Mouse (Mus musculus): ENCODE measurements at regions not wholly inside any gene's neighbourhood (a gene's known extent, or its start where the extent isn't known, plus 50 kb on each side); places are given as distances from the start of the nearest gene placed in this dataset.

DNA sequence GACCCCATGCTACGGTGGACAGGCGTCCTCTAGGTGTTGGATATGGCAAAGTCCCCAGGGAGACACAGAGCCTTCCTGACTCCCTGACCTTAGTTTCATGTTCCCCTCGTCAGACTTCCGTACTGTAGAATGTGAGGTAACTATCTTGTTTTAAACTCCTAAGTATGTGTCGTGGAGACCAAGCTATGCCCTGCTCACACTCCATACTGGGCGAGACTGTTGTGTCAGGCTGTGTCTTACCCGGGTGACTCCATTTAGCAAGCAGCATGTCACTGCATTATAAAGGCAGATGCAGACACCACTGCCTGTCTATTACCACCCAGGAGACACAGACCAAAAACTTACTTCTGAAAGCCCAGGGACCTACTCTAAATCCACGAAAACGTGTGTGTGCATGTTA, 260.4 kb upstream of the Gm5148 start:
- H3K9ac ChIP-seq, result no peak overlapping the region
- WGBS, result 86% methylated on average over 9 of the region's 9 CpGs
- H3K36me3 ChIP-seq (replicated peaks), result no peaks in the 10 kb centered on the region
- H3K4me3 ChIP-seq (replicated peaks), result no peak overlapping the region
- ATAC-seq (ENCODE audit: low FRiP score), result no peak
- no peaks in the 10 kb centered on the region for H3K9me3 ChIP-seq
- H3K27ac ChIP-seq, result no peak overlapping the region
- H3K27me3 ChIP-seq, result no peaks in the 10 kb centered on the region
- H3K4me1 ChIP-seq, result no peaks in the 10 kb centered on the region
- no peak overlapping the region for H3K4me2 ChIP-seq

DNA sequence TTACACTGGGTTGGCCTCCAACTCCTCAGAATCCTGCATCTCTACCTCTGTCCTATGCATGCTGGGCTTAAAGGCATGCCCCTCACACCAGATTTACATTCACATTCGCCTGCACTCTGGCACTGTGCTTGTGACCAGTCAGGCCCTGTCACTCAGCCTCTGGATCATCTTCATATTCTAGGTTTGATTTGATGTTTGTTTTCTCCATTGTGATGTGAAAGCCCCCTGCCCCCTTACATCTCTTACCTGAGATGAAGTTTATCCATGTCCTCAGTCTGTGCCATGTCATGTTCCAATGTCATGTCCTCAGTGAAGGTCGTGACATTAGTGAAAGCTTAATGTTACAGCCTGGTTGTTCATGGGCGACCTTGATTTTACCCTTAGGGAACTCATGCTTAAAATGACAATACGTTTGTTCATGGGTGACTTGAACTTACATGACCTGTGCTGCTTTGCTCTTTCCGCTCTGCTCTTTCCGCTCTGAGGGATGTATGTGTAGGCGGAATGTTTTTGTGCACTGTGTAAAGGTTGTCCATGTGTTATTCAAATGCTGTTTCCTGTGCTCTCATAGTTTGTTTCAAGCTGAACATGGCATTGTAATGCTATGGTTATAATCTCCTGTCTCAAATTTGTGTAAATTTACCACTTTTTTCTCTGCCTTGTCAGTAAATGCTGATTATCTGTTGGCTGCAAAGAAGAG, 257.3 kb upstream of the Gm5148 start:
- Histone ChIP-seq H3K4me1 (peaks cover 6% of the 10 kb centered on the region; the same call in 1 of the 2 replicates), H3K27ac (no peak overlapping the region), H3K9ac (no peak overlapping the region), H3K4me3 (replicated peaks) (no peak overlapping the region), H3K4me2 (no peak overlapping the region), H3K36me3 (replicated peaks) (no peaks in the 10 kb centered on the region), H3K27me3 (peaks cover 3% of the 10 kb centered on the region; the same call in 1 of the 2 replicates), H3K9me3 (no peaks in the 10 kb centered on the region)
- no peak for ATAC-seq (ENCODE audit: low FRiP score)
- 63% methylated on average over 7 of the region's 7 CpGs for WGBS

DNA sequence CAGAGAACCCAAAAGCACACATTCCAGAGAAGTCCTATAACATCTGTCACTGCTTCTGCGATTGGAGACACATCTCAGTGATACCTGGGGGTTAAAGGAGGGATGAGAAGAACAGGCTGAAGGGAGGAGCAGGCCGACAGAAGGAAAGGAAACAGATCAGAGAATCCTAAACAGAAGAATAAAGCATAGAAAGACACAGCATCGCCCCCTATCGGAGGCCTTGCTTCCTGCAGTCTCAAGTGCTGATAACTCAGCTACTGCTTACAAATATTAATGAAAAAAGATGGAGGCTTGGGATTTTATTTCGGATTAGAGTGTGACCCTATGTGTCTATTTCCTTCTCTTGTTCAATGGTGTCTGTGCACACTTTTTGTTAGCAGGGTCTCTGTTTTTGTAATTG, 255.6 kb upstream of the Gm5148 start:
- H3K9me3 ChIP-seq, result no peaks in the 10 kb centered on the region
- peaks cover 18% of the 10 kb centered on the region; the same call in 1 of the 2 replicates for H3K4me1 ChIP-seq
- H3K27me3 ChIP-seq, result peaks cover 3% of the 10 kb centered on the region; the same call in 1 of the 2 replicates
- no peak overlapping the region for H3K4me2 ChIP-seq
- ATAC-seq (ENCODE audit: low FRiP score), result no peak
- H3K36me3 ChIP-seq (replicated peaks), result no peaks in the 10 kb centered on the region
- no peak overlapping the region for H3K27ac ChIP-seq
- H3K9ac ChIP-seq, result no peak overlapping the region
- WGBS, result 56% methylated on average over 5 of the region's 5 CpGs
- no peak overlapping the region for H3K4me3 ChIP-seq (replicated peaks)

DNA sequence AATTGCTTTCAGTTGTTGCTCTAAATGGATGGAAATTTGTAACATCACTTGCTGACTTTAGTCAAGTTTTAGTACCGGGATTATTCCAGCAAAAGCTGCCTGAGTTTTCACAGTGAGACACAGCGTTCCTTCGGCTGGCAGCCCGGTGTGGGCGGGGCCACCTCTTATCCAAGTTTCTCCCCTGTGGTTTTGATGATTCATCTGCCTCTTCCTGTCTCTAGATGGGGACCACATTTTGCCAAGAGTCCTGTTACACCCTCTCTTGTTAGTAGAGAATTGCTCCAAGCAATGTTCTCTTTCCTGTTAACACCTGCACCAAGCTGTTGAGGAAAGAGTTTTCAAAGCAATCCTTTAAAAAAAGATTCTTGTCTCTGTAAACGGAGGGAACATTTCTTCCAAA, 254.2 kb upstream of the Gm5148 start:
- ATAC-seq (ENCODE audit: low FRiP score), result no peak
- Histone ChIP-seq H3K4me1 (peaks cover 18% of the 10 kb centered on the region; the same call in 1 of the 2 replicates), H3K9me3 (no peaks in the 10 kb centered on the region), H3K36me3 (replicated peaks) (no peaks in the 10 kb centered on the region), H3K4me3 (replicated peaks) (no peak overlapping the region), H3K9ac (no peak overlapping the region), H3K27me3 (peaks cover 3% of the 10 kb centered on the region; the same call in 1 of the 2 replicates), H3K4me2 (no peak overlapping the region), H3K27ac (no peak overlapping the region)
- 43% methylated on average over 6 of the region's 6 CpGs for WGBS

DNA sequence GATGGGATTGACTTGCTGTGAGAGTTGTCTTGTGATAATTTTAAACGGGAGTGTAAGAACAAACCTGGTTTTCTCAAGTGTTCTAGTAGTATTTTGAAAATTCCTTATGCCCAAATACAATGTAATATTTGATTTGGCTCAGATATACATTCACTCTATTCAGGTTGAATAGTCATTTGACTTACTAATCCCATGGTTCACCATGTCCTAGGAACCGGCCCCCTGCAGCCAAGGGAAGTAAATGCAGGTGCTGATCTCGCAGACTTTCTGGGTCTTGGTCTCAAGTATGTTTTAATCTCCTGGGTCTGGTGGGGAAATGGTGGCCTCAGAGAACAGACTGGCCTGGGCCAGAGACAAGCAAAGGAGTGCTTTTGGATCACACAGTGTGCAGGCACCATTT, 253.2 kb upstream of the Gm5148 start:
- no peak overlapping the region for H3K4me2 ChIP-seq
- no peaks in the 10 kb centered on the region for H3K36me3 ChIP-seq (replicated peaks)
- H3K4me3 ChIP-seq (replicated peaks), result no peak overlapping the region
- WGBS, result 47% methylated on average over 3 of the region's 3 CpGs
- H3K9me3 ChIP-seq, result no peaks in the 10 kb centered on the region
- no peak overlapping the region for H3K9ac ChIP-seq
- ATAC-seq (ENCODE audit: low FRiP score), result no peak
- peaks cover 18% of the 10 kb centered on the region; the same call in 1 of the 2 replicates for H3K4me1 ChIP-seq
- H3K27ac ChIP-seq, result no peak overlapping the region
- H3K27me3 ChIP-seq, result peaks cover 3% of the 10 kb centered on the region; the same call in 1 of the 2 replicates

DNA sequence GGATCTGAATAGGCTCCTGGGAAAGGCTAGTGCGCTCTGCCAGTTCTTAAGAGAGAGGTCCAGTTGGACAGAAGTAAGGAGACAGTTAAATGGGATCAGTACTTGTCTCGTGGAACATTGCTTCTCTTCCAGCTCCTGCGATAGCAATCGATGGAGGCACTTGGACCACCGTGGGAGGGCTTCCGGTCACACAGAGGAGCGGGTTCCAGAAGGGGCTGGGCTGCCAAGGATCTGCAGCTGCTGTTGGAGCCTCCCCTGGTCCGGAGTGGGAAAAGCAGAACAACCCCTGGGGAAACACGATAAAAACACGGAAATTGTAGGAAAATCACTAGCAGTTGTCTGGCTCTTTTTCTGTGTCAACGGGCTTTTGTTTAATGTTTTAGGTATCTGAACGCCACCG, 252.3 kb upstream of the Gm5148 start:
- Histone ChIP-seq H3K4me2 (peak overlapping the region; percentile 42), H3K27me3 (peaks cover 3% of the 10 kb centered on the region; the same call in 1 of the 2 replicates), H3K9ac (no peak overlapping the region), H3K4me3 (replicated peaks) (peak overlapping the region; percentile 17; the same call in 1 of the 2 replicates), H3K9me3 (no peaks in the 10 kb centered on the region), H3K4me1 (peaks cover 18% of the 10 kb centered on the region; the same call in 1 of the 2 replicates), H3K36me3 (replicated peaks) (no peaks in the 10 kb centered on the region), H3K27ac (no peak overlapping the region)
- WGBS, result 25% methylated on average over 13 of the region's 13 CpGs
- no peak for ATAC-seq (ENCODE audit: low FRiP score)

DNA sequence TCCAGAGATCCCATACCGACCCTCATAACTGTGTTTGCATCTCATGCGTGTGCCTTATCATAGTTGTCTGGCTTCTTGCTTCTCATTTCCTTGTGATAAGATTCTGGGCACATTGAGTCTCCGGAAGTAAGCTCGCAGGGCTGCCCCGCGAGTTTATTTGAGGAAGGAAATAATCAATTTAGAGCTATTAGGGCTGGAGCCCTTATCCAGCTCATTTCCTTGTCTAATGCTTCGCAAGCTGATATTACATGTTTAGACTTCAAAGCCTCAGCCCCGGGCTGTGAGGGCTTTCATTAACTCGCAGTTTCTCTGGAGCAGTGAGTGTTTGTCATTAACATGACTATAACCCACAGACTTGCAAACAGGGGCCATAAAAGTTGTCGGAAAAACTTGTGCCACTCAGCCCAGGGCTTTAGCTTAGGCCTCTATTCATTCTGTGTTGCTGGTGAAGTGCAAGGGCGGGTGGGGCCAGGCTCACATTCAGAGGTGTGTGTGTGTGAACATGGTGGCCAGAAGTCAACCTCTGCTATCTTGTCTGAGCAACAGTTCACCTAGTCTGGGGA, 251.0 kb upstream of the Gm5148 start:
- WGBS, result 29% methylated on average over 11 of the region's 11 CpGs
- no peak for ATAC-seq (ENCODE audit: low FRiP score)
- no peak overlapping the region for H3K9ac ChIP-seq
- H3K27me3 ChIP-seq, result peaks cover 3% of the 10 kb centered on the region; the same call in 1 of the 2 replicates
- H3K4me1 ChIP-seq, result peaks cover 18% of the 10 kb centered on the region; the same call in 1 of the 2 replicates
- no peak overlapping the region for H3K4me3 ChIP-seq (replicated peaks)
- no peaks in the 10 kb centered on the region for H3K9me3 ChIP-seq
- H3K4me2 ChIP-seq, result no peak overlapping the region
- no peaks in the 10 kb centered on the region for H3K36me3 ChIP-seq (replicated peaks)
- no peak overlapping the region for H3K27ac ChIP-seq

DNA sequence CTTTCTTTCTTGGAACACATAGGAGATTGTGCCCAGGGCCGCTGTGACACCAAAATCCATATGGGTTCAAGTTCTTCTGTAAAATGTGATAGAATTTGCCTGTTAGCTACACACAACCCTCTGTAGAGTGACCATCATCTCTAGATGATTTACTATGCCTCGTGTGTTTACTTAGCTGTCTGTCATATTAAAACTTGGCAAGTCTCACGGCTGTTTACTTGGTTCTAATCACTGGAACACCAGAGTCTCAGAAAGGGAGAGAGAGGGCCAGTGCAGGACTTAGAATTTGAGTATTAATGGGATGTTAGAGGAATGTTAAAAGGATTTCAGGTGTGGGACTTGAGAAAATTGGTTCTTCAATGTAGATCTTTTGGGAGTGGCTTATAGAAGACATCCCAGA, 248.6 kb upstream of the Gm5148 start:
- H3K4me2 ChIP-seq, result no peak overlapping the region
- peaks cover 3% of the 10 kb centered on the region; the same call in 1 of the 2 replicates for H3K27me3 ChIP-seq
- H3K36me3 ChIP-seq (replicated peaks), result no peaks in the 10 kb centered on the region
- H3K4me3 ChIP-seq (replicated peaks), result no peak overlapping the region
- ATAC-seq (ENCODE audit: low FRiP score), result no peak
- 86% methylated on average over 3 of the region's 3 CpGs for WGBS
- no peaks in the 10 kb centered on the region for H3K9me3 ChIP-seq
- H3K9ac ChIP-seq, result no peak overlapping the region
- peaks cover 18% of the 10 kb centered on the region; the same call in 1 of the 2 replicates for H3K4me1 ChIP-seq
- no peak overlapping the region for H3K27ac ChIP-seq

DNA sequence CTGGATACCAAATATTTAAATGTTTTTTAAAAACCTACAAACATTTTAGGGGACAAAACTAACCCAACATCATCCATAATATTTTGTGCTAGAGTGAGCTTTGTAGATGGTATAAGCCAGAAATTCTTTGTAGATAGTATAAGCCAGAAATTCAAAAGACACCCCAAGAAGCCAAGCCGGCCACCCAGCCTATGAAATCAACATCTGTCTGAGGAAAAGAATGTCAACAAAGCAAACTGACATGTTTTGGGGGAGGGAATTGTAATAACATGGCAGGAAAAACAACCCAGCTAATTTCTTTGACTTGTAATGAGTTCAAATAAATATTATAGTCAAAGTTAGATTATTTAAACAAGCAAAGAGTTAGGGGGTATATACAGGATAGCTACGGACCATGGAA, 246.9 kb upstream of the Gm5148 start:
- Histone ChIP-seq H3K4me3 (replicated peaks) (no peak overlapping the region), H3K27ac (no peak overlapping the region), H3K36me3 (replicated peaks) (no peaks in the 10 kb centered on the region), H3K9ac (no peak overlapping the region), H3K9me3 (no peaks in the 10 kb centered on the region), H3K4me1 (peaks cover 8% of the 10 kb centered on the region; the same call in 1 of the 2 replicates), H3K27me3 (no peaks in the 10 kb centered on the region), H3K4me2 (no peak overlapping the region)
- no peak for ATAC-seq (ENCODE audit: low FRiP score)
- WGBS, result 78% methylated on average over 2 of the region's 2 CpGs

DNA sequence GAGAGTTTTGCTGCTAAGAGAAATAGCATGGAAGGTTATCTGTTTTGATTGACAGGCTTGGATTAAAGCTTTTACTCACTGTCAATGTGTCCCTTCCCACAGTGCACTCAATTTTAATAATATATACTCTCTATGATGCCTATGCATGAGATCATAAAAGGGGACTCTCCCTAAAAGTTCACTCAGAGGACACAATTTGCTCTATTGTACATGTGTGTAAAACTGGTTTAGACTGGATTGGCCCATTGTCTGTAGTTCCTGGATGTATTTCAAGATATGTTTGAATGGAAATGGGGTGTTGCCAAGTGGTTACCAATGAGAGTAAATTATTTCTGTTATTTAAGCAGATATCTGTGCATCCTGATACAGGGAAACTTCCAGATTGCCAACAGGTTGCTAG, 244.4 kb upstream of the Gm5148 start:
- no peak for ATAC-seq (ENCODE audit: low FRiP score)
- Histone ChIP-seq H3K4me1 (no peaks in the 10 kb centered on the region), H3K9ac (no peak overlapping the region), H3K4me2 (no peak overlapping the region), H3K36me3 (replicated peaks) (no peaks in the 10 kb centered on the region), H3K27me3 (no peaks in the 10 kb centered on the region), H3K27ac (no peak overlapping the region), H3K4me3 (replicated peaks) (no peak overlapping the region), H3K9me3 (no peaks in the 10 kb centered on the region)

DNA sequence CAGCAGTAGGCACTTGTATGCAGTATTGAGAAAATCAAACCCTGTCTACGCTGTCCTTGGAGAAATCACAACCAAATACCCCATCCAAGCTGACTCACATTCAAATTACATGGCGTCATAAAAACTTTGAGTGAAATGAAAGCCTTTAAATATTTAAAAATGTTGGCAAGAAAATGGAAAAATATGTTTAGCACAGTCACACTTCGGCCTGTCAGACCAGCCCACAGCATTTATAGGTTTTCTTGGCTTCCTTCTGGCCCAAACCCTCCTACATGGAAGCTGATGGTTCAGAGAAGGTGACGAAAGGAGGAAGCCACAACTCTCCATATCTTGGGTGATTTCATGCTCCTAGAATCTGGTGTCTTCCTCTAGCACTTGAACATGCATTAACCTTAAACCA, 240.9 kb upstream of the Gm5148 start:
- Histone ChIP-seq H3K9ac (no peak overlapping the region), H3K9me3 (no peaks in the 10 kb centered on the region), H3K36me3 (replicated peaks) (no peaks in the 10 kb centered on the region), H3K4me1 (no peaks in the 10 kb centered on the region), H3K27me3 (no peaks in the 10 kb centered on the region), H3K4me2 (no peak overlapping the region), H3K27ac (no peak overlapping the region), H3K4me3 (replicated peaks) (no peak overlapping the region)
- no peak for ATAC-seq (ENCODE audit: low FRiP score)
- 93% methylated on average over 4 of the region's 4 CpGs for WGBS

DNA sequence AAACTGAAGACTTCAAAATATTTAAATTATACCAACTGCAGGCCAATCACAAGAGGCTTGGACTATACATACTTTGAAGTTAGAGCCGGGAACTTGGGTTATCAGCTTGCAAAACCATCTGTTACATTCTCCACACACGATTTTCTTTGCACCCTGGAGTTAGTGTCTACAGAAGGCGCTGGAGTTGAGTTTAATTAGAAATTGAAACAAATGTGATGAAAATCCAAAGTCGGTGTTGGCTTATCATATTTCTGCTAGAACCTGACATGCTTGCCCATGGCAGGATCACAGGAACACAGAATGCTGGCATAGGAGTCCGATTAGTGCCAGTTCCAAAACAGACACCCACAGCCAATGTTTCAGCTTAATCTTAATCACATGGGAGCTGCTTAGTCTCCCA, 239.8 kb upstream of the Gm5148 start:
- no peak overlapping the region for H3K9ac ChIP-seq
- 88% methylated on average over 5 of the region's 5 CpGs for WGBS
- H3K9me3 ChIP-seq, result no peaks in the 10 kb centered on the region
- ATAC-seq (ENCODE audit: low FRiP score), result no peak
- H3K4me1 ChIP-seq, result no peaks in the 10 kb centered on the region
- H3K36me3 ChIP-seq (replicated peaks), result no peaks in the 10 kb centered on the region
- H3K27ac ChIP-seq, result no peak overlapping the region
- no peak overlapping the region for H3K4me3 ChIP-seq (replicated peaks)
- no peak overlapping the region for H3K4me2 ChIP-seq
- no peaks in the 10 kb centered on the region for H3K27me3 ChIP-seq

DNA sequence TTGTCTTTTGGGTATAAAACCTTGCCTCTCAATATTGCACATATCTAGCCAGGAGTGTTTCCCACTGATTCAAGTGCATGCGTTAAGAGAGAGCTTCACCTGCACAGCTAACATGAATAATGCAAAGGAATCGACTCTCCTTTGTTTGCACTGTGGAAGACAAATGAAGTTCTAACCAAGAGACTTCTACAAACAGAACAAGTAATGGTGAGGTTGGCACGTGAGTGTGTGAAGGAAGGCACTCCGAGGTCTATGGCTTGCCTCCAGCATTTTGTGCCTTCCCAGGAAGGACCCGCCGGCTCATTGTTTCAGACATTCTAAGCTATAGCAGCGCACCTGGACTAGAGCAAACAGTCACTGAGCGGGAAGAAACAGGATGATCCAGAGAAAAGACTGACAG, 238.5 kb upstream of the Gm5148 start:
- Histone ChIP-seq H3K4me1 (no peaks in the 10 kb centered on the region), H3K36me3 (replicated peaks) (no peaks in the 10 kb centered on the region), H3K27me3 (no peaks in the 10 kb centered on the region), H3K4me3 (replicated peaks) (no peak overlapping the region), H3K27ac (no peak overlapping the region), H3K9me3 (no peaks in the 10 kb centered on the region), H3K9ac (no peak overlapping the region), H3K4me2 (no peak overlapping the region)
- ATAC-seq (ENCODE audit: low FRiP score), result no peak
- WGBS, result 86% methylated on average over 8 of the region's 8 CpGs
